Mouse (Mus musculus): ENCODE data around the gene Scn3a.

The Scn3a gene

GRCm38 (mm10) chr2:65566793-65567787 lies at the start of gene Scn3a:
Gene Scn3a (minus strand): TSS chr2:65567627.
- peak; percentile 72 for DNase-seq (ENCODE audit: low read depth)

GRCm38 (mm10) chr2:65611887-65612286 lies 44.5 kb upstream of the Scn3a start:
- no peak for DNase-seq (ENCODE audit: low read depth)

- no peak for DNase-seq (ENCODE audit: low read depth)
These were observed 40.4 kb upstream of the Scn3a start for GRCm38 (mm10) chr2:65607813-65608212.

- DNase-seq (ENCODE audit: low read depth): no peak
These were observed 20.3 kb upstream of the Scn3a start for GRCm38 (mm10) chr2:65587679-65588078.

- no peak for DNase-seq (ENCODE audit: low read depth)
These were observed 498 bp upstream of the Scn3a start for GRCm38 (mm10) chr2:65567925-65568324.

GRCm38 (mm10) chr2:65563898-65564297 lies 3.5 kb downstream of the Scn3a start:
- DNase-seq (ENCODE audit: low read depth): no peak

- DNase-seq (ENCODE audit: low read depth): no peak
These were observed 9.7 kb downstream of the Scn3a start for GRCm38 (mm10) chr2:65557719-65558118.

GRCm38 (mm10) chr2:65554662-65555061 lies 12.8 kb downstream of the Scn3a start:
- DNase-seq (ENCODE audit: low read depth): no peak

GRCm38 (mm10) chr2:65553473-65553872 lies 14.0 kb downstream of the Scn3a start:
- DNase-seq (ENCODE audit: low read depth): no peak

- no peak for DNase-seq (ENCODE audit: low read depth)
These were observed 14.7 kb downstream of the Scn3a start for GRCm38 (mm10) chr2:65552727-65553126.

GRCm38 (mm10) chr2:65552222-65552621 lies 15.2 kb downstream of the Scn3a start:
- no peak for DNase-seq (ENCODE audit: low read depth)

- DNase-seq (ENCODE audit: low read depth): no peak
These were observed 15.7 kb downstream of the Scn3a start for GRCm38 (mm10) chr2:65551736-65552135.

- no peak for DNase-seq (ENCODE audit: low read depth)
These were observed 16.9 kb downstream of the Scn3a start for GRCm38 (mm10) chr2:65550564-65550963.

GRCm38 (mm10) chr2:65548665-65549064 lies 18.8 kb downstream of the Scn3a start:
- no peak for DNase-seq (ENCODE audit: low read depth)

- DNase-seq (ENCODE audit: low read depth): no peak
These were observed 20.1 kb downstream of the Scn3a start for GRCm38 (mm10) chr2:65547341-65547740.

GRCm38 (mm10) chr2:65542906-65543592 lies 24.4 kb downstream of the Scn3a start:
- DNase-seq (ENCODE audit: low read depth): no peak

- no peak for DNase-seq (ENCODE audit: low read depth)
These were observed 25.6 kb downstream of the Scn3a start for GRCm38 (mm10) chr2:65541781-65542180.

GRCm38 (mm10) chr2:65538436-65538835 lies 29.0 kb downstream of the Scn3a start:
- DNase-seq (ENCODE audit: low read depth): no peak

- no peak for DNase-seq (ENCODE audit: low read depth)
These were observed 35.1 kb downstream of the Scn3a start for GRCm38 (mm10) chr2:65532127-65532854.

- DNase-seq (ENCODE audit: low read depth): no peak
These were observed 38.3 kb downstream of the Scn3a start for GRCm38 (mm10) chr2:65529148-65529547.

GRCm38 (mm10) chr2:65516703-65517102 lies 50.7 kb downstream of the Scn3a start:
- no peak for DNase-seq (ENCODE audit: low read depth)

GRCm38 (mm10) chr2:65508217-65508616 lies 59.2 kb downstream of the Scn3a start:
- DNase-seq (ENCODE audit: low read depth): no peak

All from NIH3T3 (cell line).